Mouse (Mus musculus) heart, embryonic 11.5 days (tissue): ENCODE measurements around the gene Hoxa1. TPM values are rescaled to one million over a fixed set of nuclear protein-coding genes. Genes with fewer than 3 reads are reported as not detected.

Experiments used
- ATAC-seq: fragments of 200-750 bp; cut with Nextera tagmentation; replicated peaks from 2 replicates; pipeline ENCODE4 v1.8.0; 2017; ENCODE audit warnings: moderate library complexity; ENCODE audit not compliant: insufficient number of reproducible peaks, low FRiP score, low TSS enrichment
- H3K27ac ChIP-seq: fragments of 300-500 bp; sonication (generic); 2 replicates; pipeline ENCODE4 v1.5.1; 2014; ENCODE audit warnings: mild to moderate bottlenecking, low read depth, low read length
- H3K27me3 ChIP-seq: fragments of 300-500 bp; sonication (generic); 2 replicates; pipeline ENCODE4 v1.6.1; 2014; ENCODE audit warnings: mild to moderate bottlenecking, low read length, mixed read lengths; ENCODE audit not compliant: control insufficient read depth, insufficient read depth
- H3K36me3 ChIP-seq: fragments of 300-500 bp; sonication (generic); 2 replicates; pipeline ENCODE4 v1.6.1; 2014; ENCODE audit warnings: mild to moderate bottlenecking, low read length, moderate library complexity, mixed read lengths; ENCODE audit not compliant: control insufficient read depth, insufficient read depth
- H3K4me1 ChIP-seq: fragments of 300-500 bp; sonication (generic); 2 replicates; pipeline ENCODE4 v1.6.1; 2014; ENCODE audit warnings: low read length; ENCODE audit not compliant: control insufficient read depth, insufficient read depth
- H3K4me2 ChIP-seq: fragments of 300-500 bp; sonication (generic); 2 replicates; pipeline ENCODE4 v1.6.1; 2014; ENCODE audit warnings: mild to moderate bottlenecking, moderate library complexity
- H3K4me3 ChIP-seq: fragments of 300-500 bp; sonication (generic); 2 replicates; pipeline ENCODE4 v1.5.1; 2014; ENCODE audit warnings: low read depth, low read length
- H3K9ac ChIP-seq: fragments of 300-500 bp; sonication (generic); 2 replicates; pipeline ENCODE4 v1.6.1; 2014; ENCODE audit warnings: mild to moderate bottlenecking, low read depth, low read length, moderate library complexity
- H3K9me3 ChIP-seq: fragments of 300-500 bp; sonication (generic); replicated peaks from 2 replicates; pipeline ENCODE4 v1.6.1; 2016; ENCODE audit warnings: low read length; ENCODE audit not compliant: control insufficient read depth
- WGBS: fragments of 180-500 bp; shearing (Covaris S2); extraction: QIAGEN DNeasy Blood & Tissue Kit; methylation state at CpG from one replicate; pipeline ENCODE4 v1.1.7; 2014; ENCODE audit not compliant: insufficient replicate concordance; 5-methylcytosine and 5-hydroxymethylcytosine counted together
- polyA plus RNA-seq: library from polyadenylated mRNA; unstranded; fragments of >200 nt; fragmentation: Nextera tagmentation; extraction: Ambion mirVana; gene quantifications from 2 replicates; pipeline ENCODE4 v1.2.1, GENCODE M21; 2014

Gene Hoxa1
- polyA plus RNA-seq, 1 experiment from 2014 or later, result 1.2 TPM

DNA sequence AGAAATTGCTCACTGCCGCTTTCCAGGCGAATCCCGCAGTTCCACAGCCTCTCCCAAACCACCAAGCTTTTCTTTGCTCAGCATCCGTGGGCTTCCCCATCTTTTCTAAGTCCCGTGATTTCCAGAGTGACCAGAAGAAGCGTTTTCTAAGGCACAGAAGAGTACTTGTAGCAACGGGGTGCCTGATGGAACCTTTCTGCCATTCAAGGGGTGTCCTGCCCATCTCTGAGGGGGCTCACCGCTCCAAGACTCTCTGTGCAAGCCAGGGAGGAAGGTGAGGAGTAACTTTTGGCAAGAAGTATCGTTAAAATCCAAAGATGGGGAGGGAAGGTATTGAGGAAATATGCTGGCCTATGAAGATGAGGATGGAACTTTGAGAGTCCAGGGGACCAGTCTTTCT, 19.7 kb upstream of the Hoxa1 start:
- H3K27me3 ChIP-seq, result peaks cover 92% of the 10 kb centered on the region
- no peak overlapping the region; the same call in 1 of the 2 replicates for H3K27ac ChIP-seq
- peak overlapping the region; percentile 60; the same call in 1 of the 2 replicates for H3K9ac ChIP-seq
- no peaks in the 10 kb centered on the region for H3K36me3 ChIP-seq
- H3K4me2 ChIP-seq, result peak overlapping the region; percentile 20; the same call in 1 of the 2 replicates
- no peak for ATAC-seq
- 2% methylated on average over 9 of the region's 9 CpGs for WGBS
- H3K9me3 ChIP-seq, result no peaks in the 10 kb centered on the region
- H3K4me3 ChIP-seq, result peak overlapping the region; percentile 38
- no peaks in the 10 kb centered on the region for H3K4me1 ChIP-seq

DNA sequence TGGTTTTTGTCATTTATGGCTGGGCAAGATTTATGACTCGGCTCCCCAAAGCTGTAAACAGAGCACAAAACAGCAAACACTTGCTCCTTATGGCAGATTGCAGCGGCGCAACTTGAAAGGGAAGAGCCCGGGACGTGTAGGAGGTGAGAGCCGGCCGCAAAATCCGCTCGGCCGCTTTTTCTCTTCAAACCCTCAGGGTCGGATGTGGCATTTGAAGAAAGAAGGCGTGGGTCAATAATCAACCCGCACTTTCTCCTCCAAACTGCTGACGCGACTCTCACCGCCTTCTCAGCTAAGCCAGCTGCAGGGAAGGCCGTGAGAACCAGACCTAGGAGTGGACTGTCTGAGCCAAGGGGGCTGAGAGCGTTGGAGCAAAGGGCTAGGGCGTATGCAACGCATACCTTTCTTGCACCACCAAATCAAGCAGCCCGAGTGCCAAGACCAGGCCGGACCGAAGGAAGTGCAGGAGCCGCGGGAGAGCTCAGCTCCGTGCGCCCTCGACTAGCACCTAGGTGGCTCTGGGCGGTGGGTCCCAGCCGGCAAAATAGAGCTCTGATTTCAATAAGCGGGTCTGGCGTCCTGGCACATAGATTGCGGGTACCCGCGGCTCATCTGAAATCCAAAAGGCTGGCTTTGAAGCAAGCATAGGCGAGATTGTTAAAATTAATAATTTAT, 19.1 kb upstream of the Hoxa1 start, which contains the start of gene 5730596B20Rik:
Gene 5730596B20Rik, plus strand, starts transcription at position 438 of the 675 bp plus-strand sequence.
- under 1% methylated on average over 36 of the region's 36 CpGs for WGBS
- Histone ChIP-seq H3K9ac (peak within 1 kb of the TSS; percentile 60; the same call in 1 of the 2 replicates), H3K27me3 (peaks cover 92% of the 10 kb centered on the region), H3K4me2 (peak within 1 kb of the TSS; percentile 45), H3K4me1 (no peaks in the 10 kb centered on the region), H3K36me3 (no peaks in the 10 kb centered on the region), H3K9me3 (no peaks in the 10 kb centered on the region), H3K4me3 (peak within 1 kb of the TSS; percentile 38), H3K27ac (peak within 1 kb of the TSS; percentile 25; the same call in 1 of the 2 replicates)
- ATAC-seq, result no peak

DNA sequence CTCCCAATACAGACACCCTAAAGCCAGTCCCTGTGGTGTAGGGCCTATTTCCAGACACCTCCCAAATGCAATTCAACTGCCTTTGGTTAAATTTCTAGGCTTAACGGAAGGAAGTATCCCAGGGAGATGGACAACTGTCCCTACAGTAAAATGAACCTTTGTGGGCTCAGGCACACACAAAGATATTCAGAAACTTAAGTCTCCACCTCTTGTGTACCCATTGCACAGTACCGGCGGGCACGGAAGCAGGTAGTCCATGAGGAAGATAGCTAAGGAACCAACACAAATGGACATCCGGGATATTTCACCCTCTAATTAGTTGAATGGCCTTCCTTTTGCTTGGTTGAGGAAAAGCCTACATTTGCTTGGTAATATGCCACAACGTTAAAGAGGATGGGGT, 18.3 kb upstream of the Hoxa1 start:
- no peak for ATAC-seq
- Histone ChIP-seq H3K27me3 (peaks cover 92% of the 10 kb centered on the region), H3K27ac (peak overlapping the region; percentile 25; the same call in 1 of the 2 replicates), H3K4me2 (peak overlapping the region; percentile 20), H3K9me3 (no peaks in the 10 kb centered on the region), H3K36me3 (no peaks in the 10 kb centered on the region), H3K4me1 (0 out of 2 replicates have a peak, but pooled peaks cover 2% of the 10 kb centered on the region), H3K9ac (peak overlapping the region; percentile 60; the same call in 1 of the 2 replicates), H3K4me3 (peak overlapping the region; percentile 38)
- 2% methylated on average over 6 of the region's 6 CpGs for WGBS

DNA sequence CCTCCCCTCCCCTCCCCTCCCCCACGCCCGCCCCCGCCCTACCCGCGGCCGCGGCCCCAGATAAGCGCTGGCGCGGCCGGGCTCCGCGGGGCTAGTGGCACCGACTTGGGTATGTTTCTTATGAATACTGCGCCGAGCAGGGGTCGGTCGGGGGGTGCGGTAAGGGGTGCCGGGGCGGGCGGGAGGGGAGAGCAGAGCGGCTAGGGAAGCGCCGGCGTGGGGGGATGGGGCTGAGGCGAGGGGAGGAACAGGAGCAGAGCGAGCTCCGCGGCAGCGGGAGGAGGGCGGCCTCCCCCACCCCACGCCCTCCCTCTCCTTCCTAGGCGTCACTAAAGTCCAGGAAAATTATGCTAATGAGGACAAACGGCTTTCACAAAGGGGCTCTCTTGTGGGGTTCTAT, 17.7 kb upstream of the Hoxa1 start:
- Histone ChIP-seq H3K27me3 (peaks cover 92% of the 10 kb centered on the region), H3K9me3 (no peaks in the 10 kb centered on the region), H3K36me3 (no peaks in the 10 kb centered on the region), H3K4me2 (peak overlapping the region; percentile 20), H3K27ac (peak overlapping the region; percentile 76), H3K4me1 (0 out of 2 replicates have a peak, but pooled peaks cover 2% of the 10 kb centered on the region), H3K9ac (peak overlapping the region; percentile 6; the same call in 1 of the 2 replicates), H3K4me3 (peak overlapping the region; percentile 38)
- WGBS, result 2% methylated on average over 16 of the region's 35 CpGs
- peak; percentile 52; the same call in 1 of the 2 replicates for ATAC-seq

DNA sequence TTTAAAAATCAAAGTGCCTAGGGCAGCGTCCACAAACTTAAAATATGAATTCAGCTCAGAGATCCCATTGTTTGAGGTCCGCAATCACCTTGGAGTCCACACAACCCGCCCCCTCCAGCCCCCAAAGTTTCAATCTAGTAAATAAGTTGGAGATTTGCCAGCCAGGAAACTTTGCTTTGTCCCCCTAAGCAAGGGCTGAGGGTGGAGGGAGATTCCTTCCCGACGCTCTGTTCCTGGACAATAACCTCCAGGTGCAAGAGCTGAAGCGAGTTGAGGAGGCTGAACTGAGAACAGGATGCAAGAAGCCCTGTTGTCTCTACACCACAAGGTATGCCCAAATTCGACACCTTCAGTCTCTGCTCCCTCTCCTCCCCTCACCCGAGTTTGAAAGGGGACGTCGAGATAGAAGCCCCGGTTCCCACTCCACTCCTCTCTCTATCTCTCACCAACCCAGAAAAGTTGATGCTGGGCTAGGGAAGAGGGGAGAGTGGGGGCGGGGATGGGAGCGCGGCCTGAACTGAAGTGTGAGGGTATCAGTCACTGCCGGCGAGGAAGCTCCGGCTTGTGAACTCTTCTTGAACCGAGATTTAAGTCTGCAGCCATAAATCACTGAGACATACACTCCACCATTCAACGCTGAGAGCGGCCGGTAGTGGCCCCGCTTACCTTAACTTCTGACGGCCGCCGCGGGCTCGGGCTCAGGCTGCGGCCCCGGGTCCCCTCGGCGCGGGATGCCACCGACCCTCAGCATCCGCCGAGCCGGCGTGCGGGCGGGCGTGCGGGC, 17.0 kb upstream of the Hoxa1 start:
- WGBS, result under 1% methylated on average over 41 of the region's 41 CpGs
- 0 out of 2 replicates have a peak, but pooled peaks have one; percentile 32 for ATAC-seq

DNA sequence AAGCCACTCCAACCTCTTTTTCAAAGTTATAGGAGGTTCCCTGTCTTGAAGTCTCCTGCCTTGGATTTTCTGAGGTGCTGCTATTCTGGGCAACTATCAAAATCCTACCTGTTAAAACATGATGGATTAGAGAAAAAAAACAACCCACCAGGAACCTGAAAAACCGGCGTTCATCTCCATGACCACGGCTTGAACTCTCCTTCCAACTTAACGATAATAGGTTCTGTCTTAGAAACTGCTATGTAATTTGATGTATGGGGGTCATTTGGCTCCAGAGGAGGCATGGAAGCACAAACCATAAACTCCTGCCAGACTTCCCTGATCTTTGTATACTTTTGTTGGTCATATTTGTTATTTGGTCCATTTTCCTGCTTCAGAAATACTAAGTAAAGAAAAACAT, 15.5 kb upstream of the Hoxa1 start:
- H3K9ac ChIP-seq, result no peak overlapping the region
- H3K27me3 ChIP-seq, result peaks cover 87% of the 10 kb centered on the region
- WGBS, result 4% methylated on average over 4 of the region's 4 CpGs
- H3K9me3 ChIP-seq, result no peaks in the 10 kb centered on the region
- no peak overlapping the region for H3K4me3 ChIP-seq
- ATAC-seq, result no peak
- no peaks in the 10 kb centered on the region for H3K36me3 ChIP-seq
- H3K4me1 ChIP-seq, result peaks cover 10% of the 10 kb centered on the region; the same call in 1 of the 2 replicates
- no peak overlapping the region for H3K27ac ChIP-seq
- peak overlapping the region; percentile 58 for H3K4me2 ChIP-seq

More for the DNA sequence above, 17.0 kb upstream of the Hoxa1 start:
- Histone ChIP-seq H3K9me3 (no peaks in the 10 kb centered on the region), H3K27ac (peak overlapping the region; percentile 76), H3K4me2 (peak overlapping the region; percentile 20), H3K4me1 (peaks cover 7% of the 10 kb centered on the region; the same call in 1 of the 2 replicates), H3K27me3 (peaks cover 92% of the 10 kb centered on the region), H3K9ac (peak overlapping the region; percentile 46; the same call in 1 of the 2 replicates), H3K36me3 (no peaks in the 10 kb centered on the region), H3K4me3 (peak overlapping the region; percentile 38)

DNA sequence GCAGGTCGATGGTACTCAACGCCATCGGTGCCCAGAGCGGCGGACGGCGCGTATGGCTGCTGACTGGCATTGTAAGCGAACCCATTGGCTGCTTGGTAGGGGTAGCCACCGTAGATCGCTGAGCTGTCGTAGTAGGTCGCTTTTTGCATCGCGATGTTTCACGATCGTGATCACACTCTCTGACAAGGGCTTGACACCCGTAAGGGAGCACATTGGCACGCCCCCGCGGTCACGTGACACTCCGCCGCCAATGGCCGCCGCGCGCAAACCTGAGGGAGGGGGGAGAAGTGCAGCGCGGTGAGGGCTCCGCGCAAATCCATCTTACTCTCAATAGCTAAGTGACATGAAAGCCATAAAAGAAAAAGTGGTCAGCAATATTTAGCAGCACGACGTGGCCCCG, 14.4 kb upstream of the Hoxa1 start:
- no peaks in the 10 kb centered on the region for H3K36me3 ChIP-seq
- peak overlapping the region; percentile 24; the same call in 1 of the 2 replicates for H3K27ac ChIP-seq
- peak overlapping the region; percentile 58 for H3K4me2 ChIP-seq
- H3K9me3 ChIP-seq, result no peaks in the 10 kb centered on the region
- H3K27me3 ChIP-seq, result peaks cover 88% of the 10 kb centered on the region
- peak; percentile 54; the same call in 1 of the 2 replicates for ATAC-seq
- peak overlapping the region; percentile 16; the same call in 1 of the 2 replicates for H3K9ac ChIP-seq
- H3K4me3 ChIP-seq, result peak overlapping the region; percentile 20
- WGBS, result 1% methylated on average over 35 of the region's 35 CpGs
- peaks cover 10% of the 10 kb centered on the region; the same call in 1 of the 2 replicates for H3K4me1 ChIP-seq

DNA sequence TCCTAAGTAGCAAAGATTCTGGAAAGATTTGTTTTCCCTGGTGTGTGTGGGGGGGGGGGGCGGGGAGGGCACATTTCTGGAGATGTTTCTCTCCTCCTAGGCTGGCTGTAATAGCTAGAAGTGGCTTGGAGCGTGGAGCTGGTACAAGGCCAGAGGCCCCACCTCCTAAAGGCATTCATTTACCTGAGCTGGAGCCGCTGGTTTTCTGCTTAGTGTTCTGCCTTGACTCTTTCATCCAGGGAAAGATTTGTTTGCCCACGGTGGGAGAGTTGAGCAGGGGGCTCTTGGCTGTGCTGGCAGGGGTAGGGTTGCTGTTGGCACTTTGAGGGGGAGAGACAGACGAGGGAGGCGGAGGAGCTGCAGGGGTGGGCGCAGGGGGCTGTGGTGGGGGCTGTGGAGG, 13.8 kb upstream of the Hoxa1 start:
- H3K9ac ChIP-seq, result no peak overlapping the region

More for the DNA sequence above, 13.8 kb upstream of the Hoxa1 start:
- peaks cover 10% of the 10 kb centered on the region; the same call in 1 of the 2 replicates for H3K4me1 ChIP-seq
- no peaks in the 10 kb centered on the region for H3K9me3 ChIP-seq
- 0 out of 2 replicates have a peak overlapping the region, but pooled peaks have one; percentile 15 for H3K27ac ChIP-seq
- H3K4me3 ChIP-seq, result peak overlapping the region; percentile 20
- peak overlapping the region; percentile 58 for H3K4me2 ChIP-seq
- no peaks in the 10 kb centered on the region for H3K36me3 ChIP-seq
- no peak for ATAC-seq
- WGBS, result 9% methylated on average over 7 of the region's 7 CpGs
- H3K27me3 ChIP-seq, result peaks cover 87% of the 10 kb centered on the region
